Mouse (Mus musculus) stomach, embryonic 16.5 days (tissue): ENCODE data around the gene Rpl7l1. TPM values are rescaled to one million over a fixed set of nuclear protein-coding genes. Genes with fewer than 3 reads are reported as not detected.

ENCODE experiments used
- ATAC-seq: fragments of 200-750 bp; cut with Nextera tagmentation; 2 replicates; pipeline ENCODE4 v1.8.0; 2017; ENCODE audit warnings: moderate number of reproducible peaks, moderate TSS enrichment; ENCODE audit not compliant: insufficient read depth, low FRiP score
- H3K27ac ChIP-seq: fragments of 300-500 bp; sonication (generic); 2 replicates; pipeline ENCODE4 v1.5.1; 2014; ENCODE audit warnings: low read length
- H3K27me3 ChIP-seq: fragments of 300-500 bp; sonication (generic); 2 replicates; pipeline ENCODE4 v1.6.1; 2014; ENCODE audit warnings: low read length, control low read depth, mixed read lengths; ENCODE audit not compliant: control insufficient read depth, insufficient read depth
- H3K36me3 ChIP-seq: fragments of 300-500 bp; sonication (generic); 2 replicates; pipeline ENCODE4 v1.6.1; 2014; ENCODE audit warnings: low read length; ENCODE audit not compliant: control insufficient read depth, insufficient read depth
- H3K4me1 ChIP-seq: fragments of 300-500 bp; sonication (generic); 2 replicates; pipeline ENCODE4 v1.6.1; 2014; ENCODE audit warnings: low read length, control low read depth, mixed read lengths; ENCODE audit not compliant: control insufficient read depth, insufficient read depth
- H3K4me2 ChIP-seq: fragments of 300-500 bp; sonication (generic); 2 replicates; pipeline ENCODE4 v1.6.1; 2014; ENCODE audit warnings: low read depth, low read length, mixed read lengths
- H3K4me3 ChIP-seq: fragments of 300-500 bp; sonication (generic); replicated peaks from 2 replicates; pipeline ENCODE4 v1.5.1; 2014; ENCODE audit warnings: mild to moderate bottlenecking, low read length
- H3K9ac ChIP-seq: fragments of 300-500 bp; sonication (generic); 2 replicates; pipeline ENCODE4 v1.6.1; 2014; ENCODE audit warnings: low read length
- H3K9me3 ChIP-seq: fragments of 300-500 bp; sonication (generic); replicated peaks from 2 replicates; pipeline ENCODE4 v1.6.1; 2016; ENCODE audit warnings: low read length, control low read depth; ENCODE audit not compliant: control insufficient read depth
- WGBS: fragments of 180-500 bp; shearing (Covaris S2); extraction: QIAGEN DNeasy Blood & Tissue Kit; methylation state at CpG from one replicate; pipeline ENCODE4 v1.1.7; 2014; 5-methylcytosine and 5-hydroxymethylcytosine counted together
- polyA plus RNA-seq: library from polyadenylated mRNA; unstranded; fragments of >200 nt; fragmentation: Nextera tagmentation; extraction: Ambion mirVana; gene quantifications from 2 replicates; pipeline ENCODE4 v1.2.1, GENCODE M21; 2015

Rpl7l1 gene
- polyA plus RNA-seq, 1 experiment from 2014 or later, result 155 TPM

DNA sequence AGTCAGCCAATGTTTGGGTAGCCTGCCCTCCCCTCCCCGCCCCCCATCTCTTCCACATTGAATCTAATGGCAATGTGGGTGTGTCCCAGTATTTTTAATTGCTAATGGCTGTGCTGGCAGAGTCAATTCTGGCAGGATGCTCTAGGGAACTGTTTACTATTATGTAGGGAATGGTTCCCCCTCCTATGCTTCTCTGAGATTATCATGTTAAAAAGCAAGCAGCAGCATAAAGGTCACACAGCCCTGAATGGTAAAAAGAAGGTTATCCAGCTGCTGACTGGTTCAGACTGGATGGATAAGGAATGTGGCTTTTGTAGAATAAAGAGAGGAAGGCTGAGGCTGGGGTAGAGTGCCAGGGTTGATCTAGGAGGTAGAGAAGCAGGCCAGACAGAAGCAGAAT is 30.0 kb upstream of the Rpl7l1 start:
- Histone ChIP-seq H3K27ac (no peak overlapping the region), H3K27me3 (no peaks in the 10 kb centered on the region), H3K36me3 (peaks cover 10% of the 10 kb centered on the region; the same call in 1 of the 2 replicates), H3K9me3 (no peaks in the 10 kb centered on the region), H3K4me2 (no peak overlapping the region), H3K9ac (no peak overlapping the region), H3K4me3 (no peak overlapping the region), H3K4me1 (no peaks in the 10 kb centered on the region)
- 92% methylated on average over 1 of the region's 1 CpGs for WGBS
- no peak for ATAC-seq

- H3K36me3 ChIP-seq, result peaks cover 10% of the 10 kb centered on the region; the same call in 1 of the 2 replicates
- WGBS, result 85% methylated on average over 3 of the region's 3 CpGs
- no peaks in the 10 kb centered on the region for H3K9me3 ChIP-seq
- no peak overlapping the region for H3K27ac ChIP-seq
- H3K27me3 ChIP-seq, result no peaks in the 10 kb centered on the region
- no peak for ATAC-seq
- no peak overlapping the region for H3K4me2 ChIP-seq
- H3K4me3 ChIP-seq, result no peak overlapping the region
- H3K4me1 ChIP-seq, result no peaks in the 10 kb centered on the region
- no peak overlapping the region for H3K9ac ChIP-seq
Measured at GRCm38 (mm10) chr17:46810672-46811071, 28.2 kb upstream of the Rpl7l1 start.

DNA sequence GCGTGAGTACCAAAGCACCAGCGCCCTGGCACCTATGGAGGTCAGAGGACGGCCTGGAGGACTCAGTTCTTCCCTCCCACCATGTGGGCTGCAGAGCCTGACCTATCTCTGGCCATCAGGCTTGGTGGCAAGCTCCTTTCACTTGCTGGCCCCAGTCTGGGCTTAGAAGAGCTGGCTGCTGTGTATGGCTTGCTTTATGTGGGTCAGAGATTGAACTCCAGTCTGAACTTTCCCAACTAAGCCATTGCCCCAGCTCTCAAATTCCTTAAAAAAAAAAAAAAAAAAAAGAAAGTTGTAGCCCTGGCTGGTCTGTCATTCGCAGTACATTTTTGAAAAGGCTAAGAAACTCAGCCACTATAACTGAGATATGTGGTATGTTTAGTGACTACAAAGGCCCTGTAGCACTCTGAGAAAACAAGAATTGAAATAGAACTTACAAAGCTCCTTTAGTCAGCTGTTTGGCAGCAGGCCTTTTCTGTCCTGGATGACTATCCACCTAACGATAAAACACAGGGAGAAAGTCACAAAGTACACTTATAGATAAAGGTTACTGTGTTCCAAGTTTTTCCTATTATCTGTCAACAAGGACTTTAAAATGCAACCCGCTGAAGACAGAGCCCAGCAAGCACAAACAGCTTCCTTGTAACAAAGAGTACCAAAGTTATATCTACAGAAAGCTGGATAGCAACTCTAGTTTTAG is 26.8 kb upstream of the Rpl7l1 start:
- no peak for ATAC-seq
- 87% methylated on average over 6 of the region's 6 CpGs for WGBS
- Histone ChIP-seq H3K4me1 (no peaks in the 10 kb centered on the region), H3K9ac (no peak overlapping the region), H3K4me2 (no peak overlapping the region), H3K36me3 (peaks cover 10% of the 10 kb centered on the region; the same call in 1 of the 2 replicates), H3K27me3 (no peaks in the 10 kb centered on the region), H3K9me3 (no peaks in the 10 kb centered on the region), H3K4me3 (no peak overlapping the region), H3K27ac (no peak overlapping the region)

GRCm38 (mm10) chr17:46808376-46808775 is 25.9 kb upstream of the Rpl7l1 start:
- Histone ChIP-seq H3K4me3 (no peak overlapping the region), H3K4me2 (no peak overlapping the region), H3K9ac (no peak overlapping the region), H3K4me1 (no peaks in the 10 kb centered on the region), H3K27ac (no peak overlapping the region), H3K9me3 (no peaks in the 10 kb centered on the region), H3K36me3 (peaks cover 10% of the 10 kb centered on the region; the same call in 1 of the 2 replicates), H3K27me3 (no peaks in the 10 kb centered on the region)
- 89% methylated on average over 10 of the region's 10 CpGs for WGBS
- no peak for ATAC-seq

GRCm38 (mm10) chr17:46801761-46802160 is 19.3 kb upstream of the Rpl7l1 start:
- 75% methylated on average over 6 of the region's 6 CpGs for WGBS
- Histone ChIP-seq H3K36me3 (peaks cover 12% of the 10 kb centered on the region), H3K27ac (no peak overlapping the region), H3K4me2 (no peak overlapping the region), H3K4me3 (no peak overlapping the region), H3K9ac (no peak overlapping the region), H3K4me1 (no peaks in the 10 kb centered on the region), H3K27me3 (no peaks in the 10 kb centered on the region), H3K9me3 (no peaks in the 10 kb centered on the region)
- ATAC-seq, result no peak

- no peaks in the 10 kb centered on the region for H3K27me3 ChIP-seq
- no peak overlapping the region for H3K4me3 ChIP-seq
- no peak for ATAC-seq
- no peaks in the 10 kb centered on the region for H3K4me1 ChIP-seq
- no peaks in the 10 kb centered on the region for H3K9me3 ChIP-seq
- peaks cover 12% of the 10 kb centered on the region for H3K36me3 ChIP-seq
- H3K9ac ChIP-seq, result no peak overlapping the region
- H3K4me2 ChIP-seq, result no peak overlapping the region
- WGBS, result 74% methylated on average over 10 of the region's 10 CpGs
- H3K27ac ChIP-seq, result no peak overlapping the region
Measured at GRCm38 (mm10) chr17:46799680-46800079, 17.2 kb upstream of the Rpl7l1 start.

DNA sequence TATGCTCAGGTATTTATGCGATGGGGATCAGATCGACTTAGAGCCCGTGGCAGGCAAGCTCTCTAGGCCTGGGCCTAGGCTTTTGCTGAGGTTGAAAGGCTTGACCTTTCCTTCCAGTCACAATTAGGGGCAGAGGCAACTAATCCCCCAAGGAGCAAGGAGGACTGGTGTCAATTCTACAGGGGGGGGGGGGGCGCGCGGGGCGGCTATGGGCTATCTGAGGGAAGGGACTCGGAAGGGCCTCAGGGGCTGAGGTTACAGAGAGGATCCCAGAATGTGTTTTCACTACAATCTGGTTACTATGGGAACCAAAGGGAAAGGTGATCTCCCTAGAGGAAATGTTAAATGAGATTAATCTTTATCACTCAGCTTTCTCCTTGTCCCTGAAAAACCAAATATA is 14.9 kb upstream of the Rpl7l1 start:
- Histone ChIP-seq H3K4me2 (no peak overlapping the region), H3K4me3 (no peak overlapping the region), H3K36me3 (peaks cover 12% of the 10 kb centered on the region), H3K27me3 (no peaks in the 10 kb centered on the region), H3K4me1 (no peaks in the 10 kb centered on the region), H3K9ac (no peak overlapping the region), H3K27ac (no peak overlapping the region), H3K9me3 (no peaks in the 10 kb centered on the region)
- 38% methylated on average over 8 of the region's 8 CpGs for WGBS
- ATAC-seq, result no peak

- no peak for ATAC-seq
- 0 out of 2 replicates have a peak, but pooled peaks cover 4% of the 10 kb centered on the region for H3K9me3 ChIP-seq
- no peaks in the 10 kb centered on the region for H3K27me3 ChIP-seq
- no peak overlapping the region for H3K9ac ChIP-seq
- H3K4me1 ChIP-seq, result no peaks in the 10 kb centered on the region
- peaks cover 12% of the 10 kb centered on the region for H3K36me3 ChIP-seq
- H3K4me2 ChIP-seq, result no peak overlapping the region
- no peak overlapping the region for H3K4me3 ChIP-seq
- no peak overlapping the region for H3K27ac ChIP-seq
- 92% methylated on average over 4 of the region's 4 CpGs for WGBS
Measured at GRCm38 (mm10) chr17:46796743-46797142, 14.3 kb upstream of the Rpl7l1 start.

GRCm38 (mm10) chr17:46792963-46793362 is 10.5 kb upstream of the Rpl7l1 start:
- ATAC-seq, result no peak
- H3K4me3 ChIP-seq, result no peak overlapping the region
- no peak overlapping the region for H3K27ac ChIP-seq
- no peak overlapping the region for H3K4me2 ChIP-seq
- H3K9me3 ChIP-seq, result 0 out of 2 replicates have a peak, but pooled peaks cover 4% of the 10 kb centered on the region
- H3K36me3 ChIP-seq, result no peaks in the 10 kb centered on the region
- no peaks in the 10 kb centered on the region for H3K4me1 ChIP-seq
- WGBS, result 83% methylated on average over 2 of the region's 2 CpGs
- no peaks in the 10 kb centered on the region for H3K27me3 ChIP-seq
- H3K9ac ChIP-seq, result no peak overlapping the region
